Mouse (Mus musculus) bone marrow macrophage, adult 2 months (primary cell): ENCODE results near the gene Reln.

Experiments
- CTCF ChIP-seq: IDR thresholded peaks from 2 replicates; pipeline ENCODE4 v1.5.1; 2012; ENCODE audit warnings: low read depth, mild to moderate bottlenecking, low read length, moderate library complexity
- POLR2A ChIP-seq: IDR thresholded peaks from 2 replicates; pipeline ENCODE4 v1.6.1; 2012; ENCODE audit warnings: mild to moderate bottlenecking, low read depth, low read length, borderline replicate concordance

DNA sequence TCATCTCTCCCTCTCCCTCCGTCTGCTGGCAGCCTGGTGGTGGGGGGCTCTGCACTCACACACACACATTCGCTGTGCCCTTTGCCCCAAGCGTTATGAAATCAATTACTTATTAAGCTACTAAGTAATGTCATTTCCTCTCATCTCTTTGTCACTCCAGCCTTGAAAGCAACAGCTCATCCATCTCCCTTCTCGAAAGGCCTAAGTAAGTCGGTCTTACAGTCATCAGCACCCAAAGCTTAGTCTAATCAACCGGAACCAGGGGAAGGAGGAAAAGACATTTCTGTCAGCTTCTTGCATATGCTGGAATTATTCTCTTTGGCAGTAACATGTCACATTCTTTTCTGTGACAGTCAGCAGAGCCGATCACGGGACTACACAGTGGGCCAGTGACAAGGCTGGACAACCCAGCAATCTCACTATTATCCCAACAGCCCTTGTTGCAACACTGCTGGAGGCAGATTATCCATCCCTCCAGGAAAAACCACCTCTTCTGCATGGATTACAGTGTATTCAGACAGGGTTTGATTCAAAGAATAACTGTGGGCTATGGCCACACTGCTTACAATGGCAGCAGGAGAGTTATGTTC, 149.1 kb downstream of the Reln start:
- TF ChIP-seq CTCF (no peak), POLR2A (no peak)
